Mouse (Mus musculus): ENCODE data around the gene Skida1.

The Skida1 gene

DNA sequence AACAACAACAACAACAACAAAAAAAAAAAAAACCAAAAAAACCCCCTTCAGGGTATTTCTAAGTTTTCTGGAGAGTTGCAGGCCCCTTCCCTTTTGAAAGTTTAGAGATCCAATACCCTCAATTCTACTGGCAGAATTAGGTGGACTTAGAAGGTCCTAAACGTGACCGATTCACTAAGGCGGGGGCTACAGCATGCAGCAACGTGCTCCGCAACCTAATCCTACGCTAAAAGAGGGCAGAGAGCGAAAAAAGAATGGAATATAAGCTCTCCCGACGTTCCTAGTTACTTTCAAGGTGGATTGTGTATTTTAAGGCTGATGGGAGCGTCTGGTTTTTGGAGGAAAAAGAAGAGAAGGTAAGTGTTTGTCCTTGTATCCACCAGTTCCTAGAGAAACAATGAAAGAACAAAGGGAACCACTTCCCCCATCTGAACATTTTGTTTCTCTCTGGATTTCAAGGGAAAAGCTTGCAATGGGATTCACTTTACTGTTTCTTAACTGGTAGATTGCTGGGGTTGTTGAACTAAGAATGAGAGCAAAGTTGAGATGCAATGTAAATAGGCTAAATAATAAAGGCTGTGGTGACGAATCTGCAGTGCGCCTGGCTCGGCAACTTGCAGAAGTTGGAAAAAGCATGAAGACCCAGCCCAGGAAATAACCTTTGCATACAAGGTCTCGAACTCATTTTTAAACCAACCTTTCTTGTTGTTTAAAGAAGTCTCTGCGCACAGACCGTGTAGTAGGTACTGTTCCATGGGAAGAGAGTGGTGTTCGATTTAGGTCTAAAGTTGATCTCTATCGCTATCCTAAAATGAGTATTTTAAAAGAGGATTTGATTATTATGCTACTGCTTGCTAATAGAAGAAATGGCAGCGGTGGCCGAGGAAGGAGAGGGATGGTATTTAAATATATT lies 6.4 kb upstream of the Skida1 start, which contains the start of gene Mllt10:
Gene Mllt10 (plus strand): TSS at position 222 of the 913 bp plus-strand sequence.
- DNase-seq: peak; percentile 56

DNA sequence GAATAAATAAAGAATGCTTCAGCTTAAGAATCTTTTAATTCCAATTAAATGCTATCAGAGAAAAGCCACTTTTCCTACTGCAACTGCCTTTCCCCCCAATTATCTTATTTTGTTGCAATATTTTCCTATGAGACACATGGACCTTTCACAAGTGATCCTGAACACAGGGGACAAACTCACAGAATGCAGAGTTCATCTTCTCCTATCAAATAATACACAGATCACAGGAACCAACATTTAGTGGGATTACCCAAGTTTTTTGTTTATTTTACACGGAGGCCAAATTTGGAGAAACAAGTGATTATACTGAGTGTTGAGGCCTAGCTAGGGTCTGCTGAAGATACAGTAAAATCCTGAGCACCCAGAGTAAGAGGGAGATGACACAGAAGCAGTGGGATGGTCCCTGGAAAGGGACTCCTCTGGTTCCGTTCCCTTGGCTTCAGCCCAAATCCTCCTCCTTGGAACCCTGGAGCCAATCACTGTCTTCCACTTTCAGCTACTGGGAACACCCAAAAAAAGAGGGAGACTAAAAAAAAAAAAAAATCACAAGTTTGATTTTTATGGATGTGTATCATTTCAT lies 5.2 kb upstream of the Skida1 start:
- DNase-seq: peak; percentile 57

DNA sequence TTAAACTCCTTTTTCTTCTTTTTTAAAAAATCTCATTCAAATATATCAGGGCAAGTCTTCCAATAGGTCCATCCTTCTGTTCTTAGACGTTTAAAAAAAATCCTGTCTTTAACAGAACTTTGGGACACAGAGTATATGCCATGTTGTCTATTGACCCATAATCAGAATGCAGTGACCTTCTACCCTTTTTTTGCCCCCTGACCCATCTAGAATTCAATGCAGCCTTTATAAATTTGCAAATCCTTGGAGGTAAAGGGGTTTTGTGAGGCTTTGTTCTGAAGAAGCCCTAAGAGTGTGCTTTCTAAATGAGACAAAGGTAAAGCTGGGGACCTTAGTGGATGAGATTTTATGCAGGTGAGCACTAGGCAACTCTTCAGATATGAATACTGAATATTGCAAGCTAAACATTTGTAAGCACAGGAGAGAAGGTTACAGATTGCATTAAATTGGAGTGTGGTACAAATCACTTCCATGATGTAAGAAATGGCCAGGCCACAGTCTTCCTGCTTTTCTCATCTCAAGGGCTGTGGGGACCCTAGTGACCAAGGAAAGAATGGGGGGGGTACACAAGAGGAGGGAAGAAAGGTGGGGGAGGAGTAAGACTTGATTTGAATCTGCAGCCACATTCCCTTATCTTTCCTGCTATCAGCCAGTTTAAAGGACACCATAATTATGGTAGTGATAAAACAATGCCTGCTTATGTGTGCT lies 4.5 kb upstream of the Skida1 start:
- DNase-seq: no peak

DNA sequence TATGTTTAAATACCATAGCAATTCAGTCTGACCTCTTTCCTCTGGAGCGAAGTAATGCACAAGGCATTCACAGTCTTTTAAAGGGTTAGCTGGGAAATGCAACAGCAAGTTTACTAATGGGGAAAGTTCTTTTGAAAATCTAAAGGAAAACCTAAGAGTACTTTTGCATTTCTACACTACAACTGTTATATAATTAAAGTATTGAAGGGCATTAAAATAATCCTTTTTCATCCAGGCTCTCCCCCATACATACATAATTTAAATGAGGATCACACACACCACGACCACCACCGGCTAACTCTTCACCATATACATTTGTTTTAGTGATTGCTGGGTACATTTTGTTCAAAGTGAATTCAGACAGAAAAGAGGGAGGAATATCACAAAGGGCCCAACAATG lies 3.7 kb upstream of the Skida1 start:
- no peak for DNase-seq

DNA sequence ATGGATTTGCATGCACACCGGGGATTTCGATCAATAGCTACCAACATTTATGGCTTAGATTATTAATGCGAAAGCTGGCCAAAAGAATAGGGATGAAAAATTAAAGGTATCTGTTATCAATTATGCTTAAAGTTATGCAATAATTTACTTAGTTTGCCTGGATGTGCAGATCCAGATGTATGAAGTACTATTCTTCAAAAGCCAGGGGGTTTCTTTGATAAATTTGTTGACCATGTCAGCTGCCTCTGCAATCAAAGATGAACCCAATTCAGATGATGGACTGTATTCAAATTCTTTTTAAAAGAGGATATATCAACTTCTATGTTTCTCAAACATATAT lies 3.0 kb upstream of the Skida1 start:
- DNase-seq: no peak

DNA sequence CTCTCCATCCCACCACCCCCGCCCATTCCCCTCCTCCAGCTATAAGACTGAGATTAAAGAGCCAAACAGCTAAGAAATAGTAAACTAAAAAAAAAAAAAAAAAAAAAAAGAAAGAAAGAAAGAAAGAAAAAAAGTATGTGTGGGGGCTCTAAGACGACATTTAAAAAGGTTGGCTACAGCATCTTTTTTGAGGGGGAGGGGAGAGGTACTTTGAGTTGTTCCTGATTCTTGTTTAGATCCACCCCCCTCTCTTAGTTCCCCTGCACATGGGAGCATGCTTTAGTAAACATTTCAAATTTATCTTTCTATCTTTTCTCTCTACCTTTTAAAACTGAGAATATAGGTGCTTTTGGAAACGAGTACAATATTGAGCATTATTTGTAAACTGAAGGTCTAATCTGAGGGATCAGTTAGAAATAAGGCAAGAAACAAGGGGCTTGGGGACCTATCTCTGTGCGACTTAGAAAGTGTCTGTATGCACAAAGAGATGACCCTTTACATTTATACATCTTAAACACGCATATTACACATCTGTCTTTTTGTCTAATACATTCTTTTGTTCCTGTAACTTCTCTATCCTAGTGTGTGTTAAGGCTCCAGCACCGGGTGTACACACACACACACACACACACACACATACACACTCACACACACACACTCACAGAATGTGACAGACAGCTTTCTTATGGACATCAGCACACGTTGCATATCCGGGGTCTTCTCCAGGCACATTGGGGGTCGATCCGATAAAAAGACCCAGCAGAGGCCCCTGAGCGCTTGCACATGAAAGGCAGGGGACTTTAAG lies 2.4 kb upstream of the Skida1 start:
- no peak for DNase-seq

DNA sequence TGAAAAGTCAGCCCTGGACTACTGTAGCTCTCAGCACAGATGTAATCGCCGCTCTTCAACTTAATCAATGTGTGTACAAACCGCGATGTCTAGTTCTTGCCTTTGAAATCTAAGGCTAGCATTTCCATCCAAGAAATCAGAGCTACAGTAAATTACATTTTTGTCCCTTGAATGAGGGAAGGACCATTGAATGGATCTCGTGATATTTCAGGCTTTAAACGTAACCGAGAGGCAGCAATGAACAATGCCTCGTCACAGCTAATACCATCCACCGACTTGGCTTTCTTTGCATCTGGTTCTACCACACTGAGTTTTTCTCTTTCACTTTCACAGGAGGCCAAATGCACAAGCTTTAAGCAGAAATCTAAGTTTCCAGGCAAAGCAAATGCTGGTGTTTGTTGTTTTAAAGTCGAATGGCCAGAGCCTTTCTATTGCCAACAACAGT lies 1.7 kb upstream of the Skida1 start:
- DNase-seq: peak; percentile 54

DNA sequence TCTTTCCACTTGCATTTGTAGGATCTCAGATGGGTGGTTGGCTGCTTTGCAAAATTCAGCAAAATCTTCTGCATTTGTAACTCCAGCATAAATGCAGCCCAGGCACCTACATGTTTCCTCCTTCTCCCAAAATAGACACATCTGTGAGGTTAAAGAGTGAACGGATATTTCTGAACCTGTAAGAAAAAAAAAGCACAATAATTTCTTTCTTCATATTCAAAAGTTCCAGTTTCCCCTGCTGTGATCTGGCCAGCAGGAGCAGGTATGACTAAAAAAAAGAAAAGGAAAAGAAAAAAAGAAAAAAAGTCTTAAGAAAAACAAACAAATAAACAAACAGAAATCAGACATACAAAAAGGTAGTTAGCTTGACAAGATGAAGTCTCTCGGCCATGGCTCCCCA lies 1.2 kb upstream of the Skida1 start:
- DNase-seq: no peak

DNA sequence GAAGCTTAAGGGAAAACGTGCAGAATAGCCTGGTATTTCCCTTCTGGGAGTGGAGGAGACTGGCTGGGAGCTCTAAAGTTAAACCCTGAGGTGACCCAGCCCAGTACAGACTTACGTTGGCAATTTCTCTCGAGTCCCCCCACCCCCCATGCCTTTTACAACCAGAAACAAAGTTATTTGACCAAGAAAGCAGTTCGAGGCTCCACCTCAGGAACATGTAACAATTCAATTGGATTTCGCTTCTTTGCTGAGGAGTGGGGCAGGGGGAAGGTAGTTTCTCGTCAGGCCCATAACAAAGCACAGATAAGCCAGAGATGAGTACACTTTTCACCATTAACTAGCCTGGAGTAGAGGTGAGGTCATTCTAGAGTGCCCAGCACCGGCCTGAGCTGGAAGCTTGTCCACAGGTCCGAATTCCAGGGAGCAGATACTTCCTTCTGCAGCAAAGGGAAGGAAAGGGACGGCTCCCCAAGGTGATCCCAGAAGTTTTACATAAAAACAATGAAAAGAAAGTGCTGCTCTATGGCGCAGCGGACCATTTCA lies 499 bp upstream of the Skida1 start:
- DNase-seq: peak; percentile 85

DNA sequence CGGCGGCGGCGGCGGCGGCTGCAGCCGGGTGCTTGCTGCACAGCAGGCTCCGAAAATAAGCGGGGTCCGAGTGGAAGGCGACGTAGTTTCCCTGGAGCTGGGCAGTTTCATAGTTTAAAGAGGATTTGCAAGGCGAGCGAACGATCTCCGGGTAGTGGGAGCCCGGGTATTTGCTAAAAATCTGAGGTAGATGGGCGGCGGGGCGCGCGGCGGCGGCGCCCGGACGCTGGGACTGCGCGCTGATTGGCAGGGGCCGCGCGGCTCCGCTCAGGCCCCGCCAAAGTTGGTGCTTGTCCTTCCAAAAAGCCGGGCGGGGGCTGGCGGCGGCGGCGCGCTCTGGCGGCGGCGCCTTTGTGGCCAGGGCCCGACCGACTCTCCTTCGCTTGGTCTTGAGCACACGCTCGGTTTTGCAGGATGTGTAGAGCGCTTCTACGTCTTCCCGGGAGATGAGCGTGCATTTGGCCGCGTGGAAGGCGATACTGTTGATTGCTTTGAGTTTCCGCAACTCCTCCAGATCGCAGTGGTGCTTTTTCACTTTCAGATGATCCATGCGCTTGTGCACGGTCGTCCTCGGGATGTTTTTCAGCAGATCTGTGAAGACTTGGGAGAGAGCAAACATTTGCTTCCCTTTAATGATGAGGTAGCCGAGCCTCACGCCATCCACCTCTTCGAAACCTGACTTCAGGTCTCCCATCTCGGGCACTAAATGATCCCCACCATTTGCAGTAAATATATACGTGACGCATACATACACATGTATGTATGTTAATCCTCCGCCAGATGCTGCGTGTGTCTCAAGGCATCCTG lies 1.0 kb downstream of the Skida1 start:
- peak; percentile 72 for DNase-seq

DNA sequence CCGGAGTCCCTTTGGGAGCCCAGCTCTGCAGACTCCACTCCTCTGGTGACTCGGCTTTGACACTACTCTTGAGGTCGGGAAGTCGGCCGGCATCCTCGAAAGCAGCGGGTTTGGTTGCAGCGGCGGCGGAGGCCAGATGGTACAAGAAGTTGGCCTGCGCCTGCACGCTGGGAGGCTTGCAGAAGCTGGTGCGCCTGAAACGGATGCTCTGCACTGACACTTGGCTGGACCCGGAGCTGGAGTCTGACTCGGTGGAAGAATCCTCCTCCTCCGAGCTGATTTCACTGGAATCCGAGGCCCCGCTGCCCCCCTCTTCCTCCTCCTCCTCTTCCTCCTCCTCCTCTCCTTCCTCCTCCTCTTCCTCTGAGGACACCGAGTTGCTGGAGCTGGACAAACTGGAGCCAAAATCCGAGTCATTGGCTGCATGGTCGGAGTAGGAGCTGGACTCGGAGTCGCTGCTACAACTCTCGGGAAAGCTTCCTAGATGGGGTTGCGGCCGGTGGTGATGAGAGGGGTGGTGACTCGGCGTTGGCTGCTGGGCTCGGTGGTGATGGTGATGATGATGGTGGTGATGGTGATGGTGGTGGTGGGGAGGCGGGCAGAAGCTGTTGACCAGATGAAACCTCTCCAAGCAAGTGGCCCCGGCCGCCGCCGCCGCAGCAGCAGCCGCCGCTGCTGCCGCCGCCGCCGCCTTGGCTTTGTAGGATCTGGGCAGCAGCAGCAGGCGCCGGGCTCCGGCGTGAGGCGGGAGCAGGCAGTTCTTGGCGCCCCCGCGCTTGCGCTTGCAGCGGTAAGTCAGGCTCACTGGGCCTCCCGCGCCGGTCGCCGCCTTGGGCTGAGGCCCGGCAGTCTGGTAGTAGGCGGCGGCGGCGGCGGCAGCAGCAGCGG lies 1.8 kb downstream of the Skida1 start:
- DNase-seq: peak; percentile 72

DNA sequence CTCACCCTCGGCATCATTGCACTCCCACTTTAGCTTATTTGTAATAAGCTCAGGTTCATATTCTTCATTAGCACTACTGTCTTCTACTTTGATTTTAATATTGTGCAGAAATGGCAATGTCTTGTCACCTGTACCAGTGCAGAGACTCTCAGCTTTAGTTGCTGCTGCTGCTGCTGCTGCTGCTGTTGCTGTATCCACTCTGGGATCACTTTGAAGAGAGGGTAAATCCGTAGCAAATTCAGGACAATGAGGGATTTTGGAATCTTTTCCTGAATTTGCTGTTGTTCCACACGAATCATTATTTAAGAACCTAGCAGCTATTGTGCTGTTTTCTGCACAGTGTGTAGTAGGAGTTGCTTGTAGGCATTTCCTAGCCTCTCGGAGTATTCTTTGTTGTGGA lies 2.7 kb downstream of the Skida1 start:
- DNase-seq: no peak

DNA sequence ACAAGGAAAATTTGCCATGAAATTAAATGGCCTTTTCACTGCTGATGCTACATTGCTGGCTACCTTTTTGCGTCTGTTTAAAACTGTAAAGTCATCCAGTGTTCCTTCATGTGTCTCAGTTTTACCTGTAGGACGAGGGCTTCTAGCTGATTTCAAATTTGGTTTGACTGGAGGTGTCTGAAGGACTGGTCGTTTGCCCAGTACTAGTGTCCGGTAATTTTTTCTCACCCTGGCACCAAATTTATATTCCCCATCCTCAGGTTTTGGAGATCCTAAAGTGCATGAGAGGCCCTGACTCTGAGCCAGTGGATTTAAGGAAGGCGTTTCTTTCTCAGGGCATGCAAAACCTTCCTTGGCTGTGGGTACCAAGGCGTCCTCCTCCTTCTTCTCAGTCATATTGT lies 3.1 kb downstream of the Skida1 start:
- DNase-seq: no peak

DNA sequence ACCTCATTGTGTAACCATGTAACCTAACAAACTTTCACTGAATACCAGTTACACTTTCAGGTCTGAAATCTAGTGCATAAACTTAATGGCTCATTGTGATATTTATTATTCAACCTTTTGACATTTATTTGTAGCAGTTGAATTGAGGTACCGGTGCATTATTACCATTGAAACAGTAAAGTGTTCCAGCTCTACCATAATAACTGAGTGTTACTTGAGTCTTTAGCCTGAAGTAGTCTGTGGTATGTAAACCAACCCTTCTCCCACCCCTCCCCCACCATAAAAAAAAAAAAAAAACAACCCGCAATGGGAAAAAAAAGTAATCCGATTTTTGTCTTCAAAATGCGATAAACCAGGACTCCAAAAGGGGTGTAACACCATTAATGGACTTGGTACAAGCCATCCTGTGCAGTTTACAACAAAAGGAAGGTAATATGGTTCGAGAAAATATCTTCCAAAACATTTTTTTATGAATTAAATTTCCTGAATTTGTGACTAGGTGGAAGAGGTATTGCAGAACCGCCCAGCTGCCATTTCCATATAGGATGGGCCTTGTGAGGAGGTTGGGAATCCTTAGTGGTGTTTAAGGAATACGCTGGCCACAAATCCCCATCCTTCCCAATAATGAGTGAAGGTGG lies 3.6 kb downstream of the Skida1 start:
- no peak for DNase-seq

DNA sequence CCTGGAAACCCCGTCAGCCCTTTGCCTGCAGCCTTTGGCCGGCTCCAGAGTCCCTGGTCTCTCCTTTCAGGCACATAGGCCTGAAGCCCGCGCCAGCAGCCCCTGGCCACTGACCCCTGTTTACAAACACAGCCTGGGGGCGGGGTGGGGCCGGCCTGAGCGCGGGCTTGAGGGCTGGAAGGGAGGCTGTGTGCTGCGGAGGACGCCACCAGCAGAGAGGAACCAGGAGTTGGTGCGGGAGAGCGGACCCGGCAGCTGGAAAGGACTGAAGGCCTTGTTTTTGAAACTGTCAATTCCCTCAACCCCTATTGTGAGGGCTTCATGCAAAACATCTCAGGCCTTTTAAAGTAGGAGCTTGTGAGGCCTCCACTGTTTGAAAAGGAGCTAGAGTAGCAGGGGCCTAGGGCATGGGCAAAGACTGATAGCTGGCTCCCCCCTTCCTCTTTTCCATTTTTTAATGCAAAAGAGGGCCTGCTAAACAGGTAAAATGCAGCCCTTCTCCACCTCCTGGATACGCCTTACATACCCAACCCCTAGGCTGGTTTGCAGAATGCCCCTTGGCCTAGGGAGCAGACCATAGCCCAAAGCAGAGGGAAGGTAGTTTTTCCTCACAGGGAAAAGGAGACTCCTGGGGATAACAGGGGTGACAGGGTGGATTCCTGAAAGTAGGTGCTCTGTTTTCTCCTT lies 7.5 kb downstream of the Skida1 start:
- DNase-seq: peak; percentile 74

DNA sequence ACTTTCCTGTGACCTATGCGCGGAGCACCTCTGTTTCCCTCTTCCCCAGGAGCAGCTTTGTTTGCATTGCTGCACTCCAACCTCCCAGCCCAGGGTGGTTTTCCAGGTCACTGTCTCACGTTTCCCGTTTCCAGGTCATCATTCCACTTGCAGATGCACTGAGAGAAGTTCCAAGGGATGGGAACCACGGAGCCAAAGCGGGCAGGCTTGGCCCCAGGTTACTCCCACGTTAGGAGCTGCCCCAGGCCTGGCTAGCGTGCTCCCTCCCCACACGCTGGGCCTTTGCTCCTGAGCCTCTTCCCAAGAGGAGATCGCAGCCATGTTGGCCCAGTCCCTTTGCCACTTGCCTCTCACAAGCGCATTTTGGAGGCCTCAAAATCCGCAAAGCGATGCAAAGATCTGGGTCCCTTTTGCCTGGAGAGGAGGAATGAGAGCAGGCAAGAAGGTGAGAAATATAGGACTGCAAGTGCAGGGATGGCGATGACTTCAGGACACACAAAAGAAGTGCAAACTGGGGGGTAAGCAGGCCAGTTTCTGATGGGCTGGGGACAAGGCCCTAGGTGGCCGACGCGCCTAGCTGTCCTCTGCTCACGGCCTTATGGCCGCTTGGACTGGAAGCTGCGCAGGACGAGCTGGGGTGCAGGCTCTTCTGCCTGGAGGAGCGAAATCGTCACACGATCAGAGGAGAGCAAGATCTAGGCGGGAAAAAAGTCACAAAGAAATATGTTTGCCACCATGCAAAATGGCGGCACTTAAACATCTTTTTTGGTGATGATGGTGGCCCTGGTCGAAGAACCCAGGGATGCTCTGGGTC lies 8.3 kb downstream of the Skida1 start:
- peak; percentile 25 for DNase-seq

DNA sequence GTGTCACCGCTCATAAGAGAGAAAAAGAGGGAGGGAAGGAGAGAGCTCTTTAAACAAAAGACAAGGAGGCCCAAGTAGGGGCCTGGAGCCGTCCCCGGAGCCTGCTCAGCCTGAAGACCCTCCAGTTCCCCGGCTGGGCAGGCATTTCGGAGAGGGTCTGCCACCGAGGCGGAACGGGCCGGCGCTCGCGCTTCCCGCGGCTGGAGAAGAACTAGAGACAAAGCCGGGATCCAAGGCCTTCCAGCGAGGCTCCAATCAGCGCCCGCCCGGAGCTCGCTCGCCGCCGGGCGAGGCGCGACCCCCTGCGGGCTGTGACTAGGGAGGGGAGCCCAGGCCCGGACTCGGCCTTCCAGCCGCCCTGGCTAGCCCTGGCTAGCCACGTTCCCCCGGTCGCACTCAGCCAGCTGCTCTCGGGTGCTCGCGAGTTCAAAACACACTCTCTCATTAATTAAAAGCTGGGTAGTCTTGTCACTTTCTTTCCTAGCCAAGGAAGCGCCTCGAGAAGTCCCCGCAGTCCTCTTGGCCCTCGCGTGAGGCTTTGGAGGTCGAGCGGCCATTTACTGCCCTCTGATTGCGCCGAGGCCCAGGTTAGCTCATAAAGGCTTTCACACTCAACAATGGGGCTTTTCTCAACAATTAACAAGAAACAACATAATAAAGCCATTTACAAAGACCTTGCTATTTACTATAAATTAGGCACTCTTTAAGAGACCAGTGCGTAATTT lies 9.1 kb downstream of the Skida1 start:
- no peak for DNase-seq

DNA sequence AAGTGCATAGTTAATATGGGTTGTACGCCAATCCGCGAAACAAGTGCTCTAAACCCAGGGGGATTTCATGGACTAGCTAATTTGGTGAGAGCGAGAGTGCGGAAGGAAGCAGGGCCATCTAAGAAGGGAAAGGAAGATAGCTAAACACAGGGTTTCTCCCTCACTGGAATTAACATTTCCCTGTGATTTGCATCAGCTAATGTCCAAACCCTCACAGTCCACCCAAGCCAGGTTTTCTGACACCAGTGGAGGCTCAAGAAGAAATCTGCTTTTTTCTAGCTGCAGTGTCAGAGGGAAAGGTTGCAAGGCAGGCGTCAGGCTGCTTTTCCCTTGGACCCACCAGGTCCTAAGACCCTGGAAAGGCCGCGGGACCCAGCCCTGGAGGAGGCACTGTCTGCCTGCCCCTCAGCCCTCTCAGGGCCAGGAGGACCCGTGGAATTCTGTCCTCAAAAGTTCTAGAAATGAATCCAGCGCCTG lies 9.9 kb downstream of the Skida1 start:
- DNase-seq: peak; percentile 6
